Comparison of ENCODE assay signal across 12 mouse cellular contexts in the genomic region with DNA sequence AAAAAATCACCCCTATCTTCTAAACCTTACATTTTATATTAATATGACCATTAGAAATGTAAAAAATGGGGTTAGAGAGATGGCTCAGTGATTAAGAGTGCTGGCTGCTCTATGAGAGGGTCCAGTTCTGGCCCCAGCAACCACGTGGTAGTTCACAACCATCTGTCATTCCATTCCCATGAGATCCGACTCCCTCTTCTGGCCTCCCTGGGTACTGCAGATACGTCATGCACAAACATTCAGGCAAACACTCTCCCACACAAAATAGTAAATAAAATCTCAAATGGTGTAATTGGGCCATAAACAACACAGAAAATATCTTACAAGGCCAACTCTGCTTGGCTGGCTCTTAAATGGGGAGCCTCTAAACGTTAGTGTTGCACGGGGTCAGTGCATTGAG.
A peak's percentile ranks its signal among the peaks of the same experiment; 100 is the strongest.
DNase-seq lines count a peak whose midpoint lies in the region; TF ChIP-seq lines count a peak whose summit lies in the region.
"Had no signal": no experiment of that assay in that cellular context is flagged by ENCODE, and none has a peak within 500 bp of the region (broad histone marks: within the 10 kb centered on the region; RNA-seq: fewer than 3 reads in every experiment).

No protein-coding gene starts in this region.

- DNase-seq in heart, adult 11 months: peak; percentile 57
- no peak for DNase-seq in heart, adult 18-20 months
- DNase-seq in left cerebral cortex, adult 2 months (ENCODE audit: extremely low spot score in 1 of 2, low spot score in 2 of 2): no peak
- no peak for DNase-seq in left cerebral cortex, postnatal 14 days (ENCODE audit: low spot score in 2 of 2)
- peak; percentile 23 for DNase-seq in thymus, postnatal 4 days
- DNase-seq in thymus, postnatal 10 days (ENCODE audit: low spot score in 2 of 2): no peak
- peak; percentile 51 for DNase-seq in testis, postnatal 10 days (ENCODE audit: low spot score)
- DNase-seq in adrenal gland, adult 2 months: no peak
- DNase-seq: gastrocnemius, postnatal 10 days; kidney, adult 8-10 months; layer of hippocampus, postnatal 36 days had no signal

- intact Hi-C loops in left cerebral cortex, adult 2 months (cut with DNase I): no loop called here
- intact Hi-C loops in left cerebral cortex, postnatal 14 days (cut with DNase I): no loop called here

- no peak overlapping the region for H3K4me3 ChIP-seq in left cerebral cortex, adult 2 months
- H3K4me3 ChIP-seq: liver, embryonic 15.5 days had no signal

- no peak overlapping the region for H3K27ac ChIP-seq in left cerebral cortex, adult 2 months
- H3K27ac ChIP-seq: liver, embryonic 15.5 days had no signal

- TF ChIP-seq CTCF in left cerebral cortex, adult 2 months (IDR thresholded peaks at IDR 0.05): peak; percentile 14

Comparison
In these comparisons a context has a peak if more than half of its experiments do, and no peak if none do; other contexts are left out.
1. DNase-seq: peak in heart, adult 11 months (single experiment), thymus, postnatal 4 days (single experiment) and testis, postnatal 10 days (single experiment); none in heart, adult 18-20 months (0 of 2), left cerebral cortex, adult 2 months (0 of 2), left cerebral cortex, postnatal 14 days (0 of 2), thymus, postnatal 10 days (0 of 2) and adrenal gland, adult 2 months (single experiment).